Mouse (Mus musculus) adrenal gland, postnatal 25 days (tissue): ENCODE measurements around the gene Igflr1. TPM values are rescaled to one million over a fixed set of nuclear protein-coding genes. Genes with fewer than 3 reads are reported as not detected.
A peak's percentile ranks its signal among the peaks of the same experiment; 100 is the strongest.

Experiments used
- DNase-seq: peaks from one replicate; pipeline ENCODE4 v3.0.0; 2021; ENCODE audit warnings: mixed read lengths
- total RNA-seq: library from RNA; stranded (reverse); gene quantifications from 2 replicates; pipeline ENCODE4 v1.2.3, GENCODE M21; 2021

Gene Igflr1
- total RNA-seq, 1 experiment from 2014 or later: 6.7 TPM

DNA sequence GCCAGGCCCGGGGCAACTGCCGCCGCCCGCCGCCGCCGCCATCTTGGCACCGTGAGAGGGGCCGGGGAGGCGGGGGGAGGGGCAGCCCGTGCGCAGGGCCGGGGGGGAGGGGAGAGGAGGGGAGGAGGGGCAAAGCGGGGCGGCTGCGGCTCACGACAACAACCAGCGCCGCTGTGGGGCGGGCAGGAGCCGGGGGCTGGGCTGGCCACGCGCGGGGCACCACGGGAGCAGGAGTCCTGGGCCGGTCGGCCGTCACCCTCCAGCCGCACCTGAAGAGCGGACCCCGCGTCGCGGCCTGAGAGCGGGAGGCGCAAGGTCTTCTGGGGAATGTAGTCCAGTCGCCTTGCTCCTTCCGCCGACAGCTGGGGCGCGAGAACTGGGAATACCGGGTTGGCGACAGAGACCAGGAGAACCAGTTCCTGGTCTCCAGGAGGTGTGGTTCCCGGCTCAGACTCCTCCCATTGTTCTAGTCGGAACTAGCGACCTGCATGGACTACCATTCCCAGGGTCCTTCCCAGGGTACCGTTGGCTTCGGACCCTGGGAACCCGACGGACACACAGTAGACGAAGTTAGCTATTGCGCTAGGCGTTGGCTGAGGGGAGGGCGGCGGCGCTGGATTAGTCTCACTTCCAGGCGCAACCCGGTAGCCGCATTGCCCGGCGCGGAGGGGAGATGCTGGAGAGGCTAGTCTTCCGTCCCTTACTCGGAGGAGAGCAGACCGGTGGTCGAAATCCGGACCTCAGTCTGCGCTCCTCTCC lies 23.6 kb downstream of the Igflr1 start, which contains the start of gene Kmt2b:
Kmt2b (minus strand) TSS at position 51 of the 759 bp plus-strand sequence.
- peak; percentile 96 for DNase-seq

DNA sequence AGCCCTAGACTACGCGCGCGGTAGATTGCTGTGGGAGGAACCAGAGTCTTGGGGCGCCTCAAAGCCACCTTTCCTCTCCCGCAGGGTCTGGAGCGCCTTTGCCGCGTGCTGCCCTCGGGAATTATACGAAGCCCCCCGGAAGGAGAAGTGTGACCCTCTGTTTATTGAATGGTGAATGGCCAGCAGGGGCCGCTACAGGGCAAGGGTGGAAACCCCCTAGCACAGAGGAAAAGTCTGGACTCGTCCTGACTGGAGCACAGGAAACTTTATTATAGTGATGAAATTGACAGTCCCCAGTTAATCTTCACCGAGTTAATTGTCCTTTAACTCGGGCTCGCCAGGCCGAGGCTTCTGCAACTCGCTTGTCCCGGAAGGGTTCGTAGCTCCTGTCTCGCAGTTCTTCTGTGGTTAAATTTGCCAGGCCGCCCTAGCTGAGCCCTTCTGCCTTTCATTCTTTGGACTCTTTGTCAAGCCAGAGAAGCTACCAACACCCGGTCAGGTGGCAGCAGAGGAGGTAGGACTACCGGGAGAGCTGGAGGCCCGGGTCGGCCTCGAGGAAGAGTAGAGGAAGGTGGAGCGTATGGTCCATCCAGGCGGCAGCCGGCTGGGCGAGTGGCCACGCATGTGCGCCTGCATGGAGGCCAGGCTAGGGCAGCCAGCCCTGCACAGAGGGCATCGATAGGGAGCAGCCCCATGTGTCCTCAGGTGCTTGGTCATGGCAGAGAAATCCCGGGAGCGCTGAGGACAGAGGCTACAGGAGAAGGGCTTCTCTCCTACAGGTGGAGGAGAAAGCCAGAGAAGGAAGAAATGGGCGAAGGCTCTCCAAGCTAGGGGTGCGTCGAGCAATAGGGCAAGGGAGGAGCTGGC lies 24.4 kb downstream of the Igflr1 start:
- peak; percentile 86 for DNase-seq

DNA sequence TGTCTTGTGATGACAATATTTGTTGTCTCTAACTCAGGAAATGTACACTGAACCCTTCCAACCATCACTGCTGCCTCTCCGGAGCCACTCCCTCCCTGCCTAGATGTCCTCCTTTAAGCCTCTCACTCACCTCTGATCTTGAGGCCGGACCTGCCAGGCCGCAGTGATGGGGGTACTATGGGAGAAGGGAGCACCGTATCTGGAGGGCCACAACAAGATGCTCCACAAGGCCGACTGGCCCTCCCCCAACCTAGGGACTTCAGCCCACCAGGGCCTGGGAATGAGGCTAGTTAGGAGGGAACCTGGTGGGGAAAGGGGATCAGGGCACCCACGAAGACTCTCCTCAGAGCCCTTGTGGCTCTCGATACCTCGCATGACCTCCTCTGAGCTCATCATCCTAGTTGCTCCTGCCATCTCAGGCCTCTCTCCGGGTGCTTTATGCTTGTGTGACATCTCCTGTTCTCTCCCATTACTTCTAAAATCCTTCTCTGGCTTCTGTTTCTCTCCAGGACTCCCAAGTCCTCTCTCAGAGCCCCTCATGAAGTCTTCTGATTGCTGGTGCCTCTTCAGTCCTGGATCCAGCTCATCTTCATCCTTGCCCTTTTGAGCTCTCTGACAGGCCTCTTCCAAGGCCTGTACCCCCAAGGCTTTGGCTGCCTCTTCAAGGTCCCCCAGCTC lies 25.8 kb downstream of the Igflr1 start:
- no peak for DNase-seq

DNA sequence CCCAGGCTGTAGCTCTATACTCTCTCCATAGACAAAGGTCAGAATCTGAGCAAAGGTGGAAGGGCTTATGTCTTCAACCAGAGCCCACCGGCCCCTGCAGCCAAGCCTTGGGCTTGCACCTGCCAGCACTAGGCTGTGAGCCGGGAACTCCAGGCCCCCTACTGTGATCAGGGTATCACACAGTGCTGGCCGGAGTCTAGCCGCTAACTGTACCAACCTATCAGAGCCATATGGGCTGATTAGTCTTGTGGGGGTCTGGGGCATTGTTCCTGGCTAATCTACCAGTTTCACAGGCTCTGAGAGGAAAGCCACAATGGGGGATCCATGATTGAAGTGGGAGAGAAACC lies 26.4 kb downstream of the Igflr1 start:
- no peak for DNase-seq

DNA sequence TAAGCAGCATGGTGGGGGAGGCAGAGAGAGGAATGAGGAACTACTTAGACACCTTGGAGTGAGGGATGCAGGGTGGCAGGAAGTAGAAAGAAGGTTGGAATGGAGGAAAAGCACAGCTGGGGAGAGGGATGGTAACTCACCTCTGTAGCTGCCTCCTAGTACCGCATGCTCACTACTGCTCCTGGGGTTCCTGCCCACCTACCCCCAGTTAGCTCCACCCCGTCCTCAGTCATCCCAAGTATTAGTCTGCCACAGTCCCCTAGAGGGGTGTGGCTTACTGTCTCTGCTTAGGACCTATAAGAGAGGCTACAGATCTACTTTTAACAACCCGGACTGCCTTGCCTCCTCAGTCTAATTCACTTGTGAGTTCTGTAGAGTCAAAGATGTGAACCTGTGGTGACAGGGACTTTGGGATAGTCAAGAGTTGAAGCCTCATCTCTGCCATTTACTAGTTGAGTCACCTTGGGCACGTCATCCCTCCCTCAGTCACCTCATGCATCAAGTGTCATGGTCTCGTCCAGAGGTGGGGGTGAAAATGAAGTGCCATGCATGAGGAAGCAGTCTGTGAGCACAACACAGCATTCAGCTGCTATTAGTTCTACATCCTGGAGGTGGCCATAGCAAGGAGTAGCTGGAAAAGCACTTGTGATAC lies 27.7 kb downstream of the Igflr1 start:
- no peak for DNase-seq

DNA sequence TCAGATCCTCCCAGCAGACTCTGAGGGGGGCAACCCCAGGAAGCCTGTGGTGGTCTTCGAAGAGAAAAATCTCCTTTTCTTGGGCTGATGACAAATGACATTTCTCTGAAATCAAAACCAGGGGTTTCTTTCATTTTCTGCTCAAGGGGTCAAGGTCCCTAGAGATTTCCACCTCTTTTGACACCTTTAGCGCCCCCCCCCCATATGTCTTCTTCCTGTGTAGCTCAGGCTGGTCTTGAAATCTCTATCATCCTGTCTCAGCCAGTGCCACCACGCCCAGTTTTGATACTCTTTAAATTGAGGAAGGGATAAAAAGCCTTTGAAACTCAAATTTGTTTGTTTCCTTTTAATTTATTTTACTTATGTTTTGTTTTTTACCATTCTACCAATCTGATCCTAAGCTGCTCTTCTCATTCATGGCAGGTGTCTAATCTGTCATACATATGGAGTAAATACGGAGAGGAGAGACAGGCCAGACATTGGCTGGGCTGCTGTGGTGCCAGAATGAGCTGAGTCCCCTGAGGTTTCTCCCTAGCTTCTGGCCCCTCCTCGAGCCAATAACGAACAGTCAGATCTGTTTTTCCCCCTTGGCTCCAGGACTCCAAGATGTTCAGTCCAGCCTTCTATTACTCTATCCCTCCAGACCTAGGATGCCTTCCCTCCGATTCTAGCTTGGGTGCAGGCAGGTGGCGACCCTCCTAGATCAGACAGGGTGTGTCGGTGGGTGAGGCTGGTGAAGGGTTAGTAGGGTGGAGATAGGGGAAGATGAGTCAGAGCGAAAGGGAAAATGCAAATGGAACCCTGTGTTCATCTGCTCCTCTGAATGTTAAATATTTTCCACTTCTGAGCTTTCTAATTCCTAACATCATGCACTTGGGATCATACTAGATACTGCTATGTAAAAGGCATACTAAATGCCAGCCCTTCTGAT lies 28.6 kb downstream of the Igflr1 start:
- no peak for DNase-seq

DNA sequence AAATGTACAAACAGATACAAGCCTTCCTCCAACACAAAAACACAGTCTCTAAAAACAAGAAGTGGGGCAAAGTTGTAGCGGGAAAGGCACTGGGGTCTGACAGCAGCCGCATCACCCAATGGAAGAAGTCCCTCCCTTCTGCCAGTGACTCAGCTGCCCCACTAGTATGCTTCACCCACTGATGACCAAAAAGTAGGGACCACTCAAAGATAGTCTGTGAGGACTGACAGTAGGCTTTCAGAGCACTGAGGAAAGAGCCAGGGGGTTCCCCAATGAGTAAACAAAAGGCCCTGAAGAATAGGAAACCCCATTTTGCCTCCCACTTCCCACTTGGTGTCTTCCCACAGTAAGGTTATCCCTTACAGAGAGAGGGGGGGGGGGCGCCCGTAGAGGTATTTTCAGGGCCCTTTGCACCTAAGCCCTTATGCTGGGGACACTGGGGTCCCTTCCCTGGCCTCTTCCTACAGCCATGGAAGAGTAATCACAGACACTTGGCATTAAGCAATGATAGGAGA lies 29.3 kb downstream of the Igflr1 start:
- DNase-seq: no peak

DNA sequence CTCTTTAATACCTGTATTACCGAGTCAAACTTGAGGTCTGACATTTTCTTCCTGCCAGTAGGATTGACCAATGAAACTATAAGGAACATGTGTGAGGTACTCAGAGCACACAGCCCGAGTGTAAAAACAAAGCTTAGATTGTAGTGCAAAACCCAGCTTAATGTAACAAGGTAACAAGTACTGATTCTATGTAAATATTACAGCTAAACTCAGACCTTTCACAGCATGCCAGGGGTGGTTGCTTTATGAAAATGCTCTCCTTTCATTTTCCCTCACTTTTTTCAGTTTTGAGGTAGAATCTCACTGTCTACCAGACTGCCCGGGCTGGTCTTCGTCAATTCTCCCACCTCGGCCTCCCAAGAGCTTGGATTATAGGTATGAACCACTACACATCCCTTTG lies 30.9 kb downstream of the Igflr1 start:
- no peak for DNase-seq

DNA sequence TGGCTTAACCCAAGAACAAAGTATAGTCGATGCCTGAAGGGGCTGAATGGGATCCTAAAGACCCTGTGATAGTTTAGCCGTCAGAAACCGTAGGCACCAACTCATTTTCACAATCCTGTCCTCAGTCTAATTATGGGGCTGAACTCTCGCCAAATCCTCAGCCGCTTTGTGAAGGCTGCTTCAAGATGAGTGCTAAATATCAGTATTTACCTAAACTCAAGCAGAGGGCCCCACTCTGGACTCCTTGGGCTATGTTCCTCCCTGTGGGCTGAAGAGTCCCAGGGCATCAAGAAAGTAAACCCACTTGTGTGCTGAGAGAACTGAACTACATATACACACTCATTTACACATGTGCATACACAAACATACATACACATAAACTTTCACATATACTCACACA lies 31.6 kb downstream of the Igflr1 start:
- DNase-seq: no peak

DNA sequence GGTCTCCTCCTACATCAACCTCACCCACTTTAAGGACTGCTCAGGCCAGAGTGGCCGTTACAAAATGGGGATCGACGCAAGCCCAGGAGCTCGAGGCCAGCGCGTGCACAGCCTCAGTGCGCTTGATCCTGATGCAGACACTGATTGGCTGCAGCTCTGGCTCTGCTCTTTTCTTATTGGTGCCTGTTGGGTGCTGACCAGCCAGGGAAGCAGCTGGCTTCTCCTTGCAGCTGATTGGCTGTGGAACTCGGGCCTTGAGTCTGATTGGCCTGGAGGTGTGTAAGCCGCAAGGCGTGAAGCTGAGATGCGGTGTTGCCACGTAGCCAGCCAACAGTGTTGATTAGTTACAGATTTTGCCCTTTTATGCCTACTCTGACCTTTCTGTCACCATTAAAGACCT lies 33.6 kb downstream of the Igflr1 start, which contains the start of gene Zbtb32:
Zbtb32 (minus strand) TSS at position 124 of the 400 bp plus-strand sequence.
- DNase-seq: no peak

DNA sequence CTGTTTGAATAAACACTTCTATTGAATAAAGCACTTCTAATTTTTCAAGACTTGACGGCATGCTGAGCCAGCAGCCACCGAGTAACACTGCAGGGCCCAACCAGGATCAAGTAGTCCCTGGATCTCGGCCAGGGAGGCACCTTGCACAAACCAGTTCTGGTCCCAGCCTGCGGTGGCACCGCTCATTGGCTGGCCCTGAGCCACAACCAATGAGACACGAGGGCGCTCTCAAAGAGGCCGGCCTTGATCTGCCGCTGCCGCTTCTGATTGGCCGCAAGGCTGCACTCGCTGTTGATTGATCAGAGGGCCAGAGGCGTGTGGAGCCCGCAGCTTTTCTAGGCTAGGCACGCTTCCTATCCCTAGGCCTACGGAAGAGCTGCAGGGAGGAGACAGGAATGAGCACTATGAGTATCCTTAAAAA lies 34.7 kb downstream of the Igflr1 start:
- DNase-seq: peak; percentile 94

DNA sequence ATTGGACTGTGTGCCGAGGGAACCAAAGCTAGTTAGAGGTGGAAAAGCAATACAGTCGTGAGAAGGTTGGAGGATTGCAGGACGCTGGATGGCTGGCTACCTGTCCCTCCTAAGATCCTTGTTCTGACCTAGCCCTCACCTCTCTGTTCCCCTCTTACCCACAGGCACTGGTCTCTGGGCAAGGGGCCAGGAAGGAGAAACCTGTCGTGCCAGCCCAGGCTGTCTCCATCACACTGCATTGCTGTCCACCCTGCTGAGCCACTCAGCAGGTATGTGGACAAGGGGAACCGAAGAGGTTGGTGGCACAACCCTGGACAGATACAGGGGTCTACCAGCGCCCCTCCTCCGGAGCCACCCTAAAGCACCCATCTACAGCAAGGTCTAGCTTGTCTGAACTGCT lies 35.4 kb downstream of the Igflr1 start:
- no peak for DNase-seq

DNA sequence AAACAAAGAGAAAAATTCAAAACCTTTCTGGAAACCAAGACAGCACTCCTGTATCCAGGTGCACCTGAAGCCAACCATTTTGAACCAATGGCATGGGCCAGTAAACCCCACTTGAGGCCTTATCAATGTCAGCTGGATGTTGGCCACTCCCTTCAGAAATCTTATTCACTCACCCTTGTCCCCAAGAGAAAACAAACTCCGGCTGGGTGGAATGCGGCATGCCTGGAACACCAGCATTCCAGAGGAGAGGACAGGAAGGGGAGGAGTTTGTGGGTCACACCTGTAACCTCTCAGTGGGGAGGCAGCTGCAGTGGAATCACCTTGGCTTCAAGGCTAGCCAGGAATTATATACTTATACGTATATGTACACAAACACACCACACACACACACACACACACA lies 37.4 kb downstream of the Igflr1 start:
- no peak for DNase-seq

DNA sequence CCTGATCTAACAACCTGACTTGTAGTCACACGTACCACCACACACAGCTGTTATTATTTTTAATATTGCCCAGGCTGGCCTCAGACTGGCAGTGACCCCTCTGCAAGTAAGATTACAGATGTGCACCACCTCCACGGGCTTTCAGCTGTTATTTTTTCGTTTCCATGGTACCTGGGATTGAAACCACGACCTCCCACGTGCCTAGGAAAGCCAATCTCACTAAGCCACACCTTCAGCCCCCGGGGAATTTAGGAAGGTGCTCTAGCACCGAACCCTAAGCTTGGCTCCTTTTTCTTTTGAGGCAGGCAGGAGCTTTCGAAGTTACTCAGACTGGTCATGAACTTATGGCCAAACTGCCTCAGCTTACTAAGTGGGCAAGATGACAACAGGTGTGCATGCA lies 39.2 kb downstream of the Igflr1 start:
- DNase-seq: no peak

DNA sequence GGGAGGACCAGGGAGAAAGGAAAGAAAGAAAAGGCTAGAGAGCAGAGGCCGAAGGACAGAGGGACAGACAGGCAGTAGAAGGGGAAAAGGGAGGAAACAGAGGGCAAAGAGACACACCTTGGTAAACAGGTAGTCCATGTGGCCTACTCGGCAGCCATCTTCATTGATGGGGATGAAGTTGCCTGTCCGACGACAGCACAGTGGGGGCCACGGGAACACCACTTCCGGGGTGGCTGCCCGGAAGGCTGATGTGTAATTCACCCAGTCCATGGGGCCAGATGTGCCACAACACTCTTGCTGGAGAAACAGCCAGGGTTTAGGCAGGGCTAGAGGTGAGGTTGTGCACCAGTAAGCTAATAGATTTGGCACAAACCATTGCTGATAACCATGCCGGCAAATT lies 39.7 kb downstream of the Igflr1 start:
- no peak for DNase-seq

DNA sequence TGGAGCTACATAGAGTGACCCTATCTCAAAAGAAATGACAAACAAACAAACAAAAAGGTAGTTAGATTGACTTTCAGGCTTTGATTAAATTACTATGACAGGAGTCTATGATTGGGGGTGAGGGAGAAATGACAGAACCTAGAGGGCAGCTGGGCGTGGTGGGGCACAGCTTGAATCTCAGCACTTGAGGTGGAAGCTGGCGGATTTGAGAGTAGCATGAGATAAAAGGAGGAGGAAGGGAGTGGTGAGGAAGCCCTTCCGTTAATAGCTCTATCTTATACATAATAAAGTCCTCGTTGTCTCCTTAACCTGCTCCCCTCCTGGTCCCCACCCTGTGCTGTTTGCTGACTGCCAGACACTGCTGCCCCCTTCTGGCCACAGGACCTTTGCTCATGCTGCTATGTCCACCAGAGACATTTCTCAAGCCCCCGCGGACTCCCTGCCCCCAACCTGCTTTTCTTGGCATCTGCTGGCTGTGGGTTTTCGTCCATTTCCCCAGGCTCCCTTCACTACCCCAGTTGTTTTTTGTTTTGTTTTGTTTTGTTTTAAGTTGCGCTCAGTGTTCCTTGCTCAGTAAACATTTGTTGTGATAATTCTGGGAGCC lies 42.6 kb downstream of the Igflr1 start:
- DNase-seq: peak; percentile 62

DNA sequence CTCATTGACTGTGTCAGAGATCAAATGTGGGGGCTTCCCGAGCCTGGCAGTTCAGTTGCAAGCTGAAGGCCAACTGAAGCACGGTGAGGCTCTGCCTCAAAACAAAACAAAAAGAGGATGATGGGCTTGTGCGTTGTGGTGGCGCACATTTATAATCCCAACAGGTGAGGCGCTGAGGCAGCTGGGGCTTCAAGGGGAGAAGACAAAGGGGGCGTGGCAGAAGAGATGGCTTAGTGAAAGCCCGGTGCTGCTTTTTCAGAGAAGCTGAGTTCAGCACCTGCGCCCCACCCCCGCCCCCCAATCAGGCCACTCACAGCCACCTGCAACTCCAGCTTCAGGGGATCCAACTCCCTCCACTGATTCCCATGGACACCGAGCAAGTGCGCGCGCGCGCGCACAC lies 43.2 kb downstream of the Igflr1 start:
- DNase-seq: no peak

DNA sequence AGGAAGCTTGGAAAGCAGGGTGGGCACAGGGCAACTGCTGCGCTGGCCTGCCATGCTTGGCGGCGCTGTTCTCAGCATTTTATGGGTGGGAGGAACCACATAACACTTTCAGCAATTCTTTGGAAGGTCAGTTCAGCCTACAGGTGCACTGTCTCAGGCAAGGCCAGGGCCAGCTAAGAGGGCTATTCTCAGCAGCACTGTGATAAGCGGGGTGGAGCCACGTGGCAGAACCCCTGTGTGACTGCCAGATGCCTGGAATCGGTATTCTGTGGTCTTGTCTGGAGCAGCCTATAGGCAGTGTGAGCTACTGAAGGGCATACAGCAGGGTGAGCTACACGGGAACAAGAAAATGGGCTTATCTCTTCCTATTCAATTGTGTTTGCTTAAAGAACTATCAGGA lies 44.8 kb downstream of the Igflr1 start:
- no peak for DNase-seq

DNA sequence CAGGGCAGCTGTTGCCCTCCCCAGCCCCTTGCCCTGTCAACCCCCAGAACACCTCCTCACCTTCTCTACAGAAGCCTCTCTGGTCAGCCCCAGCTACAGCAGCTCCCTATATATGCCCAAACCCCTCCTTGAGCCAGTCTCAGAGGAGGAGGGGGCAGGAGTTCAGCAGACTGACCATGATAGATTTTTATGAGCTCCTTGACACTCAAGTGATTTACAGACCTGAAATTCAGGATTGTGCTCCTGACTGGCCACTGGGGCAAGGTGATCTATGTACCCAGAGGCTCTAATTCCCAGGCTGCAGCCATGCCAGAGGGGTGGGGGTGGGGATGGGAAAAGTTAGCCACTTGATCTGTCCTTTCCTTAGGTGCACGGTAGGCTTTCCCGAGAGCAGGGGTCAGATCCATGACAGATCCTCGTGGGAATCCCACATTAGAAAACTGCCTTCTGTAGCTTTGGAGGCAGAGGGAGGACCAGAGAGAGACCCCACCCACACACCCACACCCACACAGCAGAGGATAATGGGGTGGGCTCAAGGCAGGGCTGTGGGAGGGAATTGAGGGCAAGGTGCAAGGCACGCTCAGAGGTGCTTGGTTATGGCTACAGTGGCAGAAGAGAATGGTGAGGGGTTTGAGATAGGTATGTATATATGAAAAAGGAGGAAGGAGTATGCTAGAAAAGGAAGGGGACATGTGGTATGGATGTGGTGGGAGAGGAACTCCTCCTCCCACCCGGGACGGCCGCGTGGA lies 47.6 kb downstream of the Igflr1 start, which contains the start of gene Upk1a:
Upk1a (minus strand) TSS at position 194 of the 749 bp plus-strand sequence.
- DNase-seq: no peak
